In genomic region chr10:79988506-79989271, GRCm38 (mm10) we compare ENCODE assay signal across 7 mouse cellular contexts. TPM values are rescaled to one million over a fixed set of nuclear protein-coding genes. Genes with fewer than 3 reads are reported as not detected.
DNase-seq lines count a peak whose midpoint lies in the region; ATAC-seq lines count a peak whose summit lies in the region.

Gene Cnn2, plus strand, starts transcription at chr10:79988584.

- H3K27ac ChIP-seq in embryonic facial prominence, embryonic 11.5 days (replicated peaks; ENCODE audit: low read depth, low read length) = peak within 1 kb of the TSS; percentile 70
- peak within 1 kb of the TSS; percentile 94 for H3K27ac ChIP-seq in heart, embryonic 12.5 days (ENCODE audit: poor library complexity, severe bottlenecking)
- peak within 1 kb of the TSS; percentile 99 for H3K27ac ChIP-seq in kidney, embryonic 15.5 days

- H3K9me3 ChIP-seq in embryonic facial prominence, embryonic 11.5 days (replicated peaks; ENCODE audit: control insufficient read depth, low read length) = no peaks in the 10 kb centered on the region
- H3K9me3 ChIP-seq in heart, embryonic 12.5 days (replicated peaks) = peaks cover 12% of the 10 kb centered on the region; the same call in 1 of the 2 replicates
- peaks cover 7% of the 10 kb centered on the region; the same call in 1 of the 2 replicates for H3K9me3 ChIP-seq in kidney, embryonic 15.5 days (replicated peaks)

- peak within 1 kb of the TSS; percentile 64 for H3K4me3 ChIP-seq in embryonic facial prominence, embryonic 11.5 days (ENCODE audit: low read depth, low read length)
- H3K4me3 ChIP-seq in heart, embryonic 12.5 days = peak within 1 kb of the TSS; percentile 82
- H3K4me3 ChIP-seq in kidney, embryonic 15.5 days (replicated peaks) = peak within 1 kb of the TSS; percentile 71

- H3K36me3 ChIP-seq in embryonic facial prominence, embryonic 11.5 days (replicated peaks; ENCODE audit: control insufficient read depth, insufficient read depth, low read depth, low read length) = peaks cover 13% of the 10 kb centered on the region; the same call in 1 of the 2 replicates
- peaks cover 31% of the 10 kb centered on the region for H3K36me3 ChIP-seq in heart, embryonic 12.5 days
- peaks cover 30% of the 10 kb centered on the region for H3K36me3 ChIP-seq in kidney, embryonic 15.5 days

- peak; percentile 65 for DNase-seq in T-cell, adult 2 months (ENCODE audit: low spot score)
- DNase-seq in embryonic facial prominence, embryonic 11.5 days (ENCODE audit: low spot score) = peak; percentile 84
- DNase-seq in lung, postnatal 25 days (ENCODE audit: low spot score) = peak; percentile 85
- DNase-seq in retina, postnatal 1 day = peak; percentile 34
- DNase-seq in layer of hippocampus, postnatal 10 days (ENCODE audit: low spot score in 2 of 2) = no peak

- WGBS in embryonic facial prominence, embryonic 11.5 days = under 1% methylated on average over 55 of the region's 59 CpGs
- under 1% methylated on average over 59 of the region's 59 CpGs for WGBS in heart, embryonic 12.5 days
- WGBS in kidney, embryonic 15.5 days = under 1% methylated on average over 59 of the region's 59 CpGs

- no peak for ATAC-seq in embryonic facial prominence, embryonic 11.5 days (replicated peaks; ENCODE audit: insufficient number of reproducible peaks, low FRiP score, low TSS enrichment, low read depth)
- ATAC-seq in heart, embryonic 12.5 days (ENCODE audit: insufficient number of reproducible peaks, low FRiP score) = peak; percentile 7; the same call in 1 of the 2 replicates
- ATAC-seq in kidney, embryonic 15.5 days (replicated peaks; ENCODE audit: low FRiP score) = peak; percentile 3; the same call in 1 of the 2 replicates

- no peaks in the 10 kb centered on the region for H3K27me3 ChIP-seq in embryonic facial prominence, embryonic 11.5 days (ENCODE audit: control insufficient read depth, insufficient read depth, low read length)
- H3K27me3 ChIP-seq in heart, embryonic 12.5 days (replicated peaks) = no peaks in the 10 kb centered on the region
- H3K27me3 ChIP-seq in kidney, embryonic 15.5 days = peaks cover 6% of the 10 kb centered on the region; the same call in 1 of the 2 replicates

- H3K9ac ChIP-seq in embryonic facial prominence, embryonic 11.5 days (replicated peaks; ENCODE audit: low read length) = peak within 1 kb of the TSS; percentile 82
- H3K9ac ChIP-seq in heart, embryonic 12.5 days = peak within 1 kb of the TSS; percentile 89
- peak within 1 kb of the TSS; percentile 79 for H3K9ac ChIP-seq in kidney, embryonic 15.5 days

- H3K4me1 ChIP-seq in embryonic facial prominence, embryonic 11.5 days (ENCODE audit: control insufficient read depth, insufficient read depth, low read length) = peaks cover 3% of the 10 kb centered on the region
- peaks cover 46% of the 10 kb centered on the region for H3K4me1 ChIP-seq in heart, embryonic 12.5 days (replicated peaks)
- peaks cover 57% of the 10 kb centered on the region for H3K4me1 ChIP-seq in kidney, embryonic 15.5 days

- H3K4me2 ChIP-seq in embryonic facial prominence, embryonic 11.5 days (ENCODE audit: low read depth, low read length) = peak within 1 kb of the TSS; percentile 66
- H3K4me2 ChIP-seq in heart, embryonic 12.5 days = peak within 1 kb of the TSS; percentile 90
- H3K4me2 ChIP-seq in kidney, embryonic 15.5 days = peak within 1 kb of the TSS; percentile 79

RNA-seq across cellular contexts. Expression of gene Cnn2, which starts in this region (rescaled TPM):
- 255 and 271 TPM in 2 replicates for polyA plus RNA-seq in embryonic facial prominence, embryonic 11.5 days (2014; fragmentation: Nextera tagmentation; extraction: Ambion mirVana)
- polyA plus RNA-seq in heart, embryonic 12.5 days (2016; fragmentation: Nextera tagmentation; extraction: Ambion mirVana) = 302 and 307 TPM in 2 replicates
- polyA plus RNA-seq in kidney, embryonic 15.5 days (2015; fragmentation: Nextera tagmentation; extraction: Ambion mirVana) = 253 and 292 TPM in 2 replicates
- 10 to 100 TPM in 1 of 2 experiments, 1 to 10 TPM in 1; 8.2 to 10.3 TPM for total RNA-seq in layer of hippocampus, postnatal 10 days (2021)

Comparison
In these comparisons a context has a peak if more than half of its experiments do, and no peak if none do; other contexts are left out.
1. DNase-seq: peak in T-cell, adult 2 months (single experiment), embryonic facial prominence, embryonic 11.5 days (single experiment), lung, postnatal 25 days (single experiment) and retina, postnatal 1 day (single experiment); none in layer of hippocampus, postnatal 10 days (0 of 2).
2. Peak in every context shown above with its lines, with median percentiles within 50 percentile points of each other: H3K27ac ChIP-seq, H3K4me2 ChIP-seq, H3K4me3 ChIP-seq and H3K9ac ChIP-seq.